20 mouse cellular contexts compared by ENCODE assay signal in genomic region chr12:75658403-75658802, GRCm38 (mm10). TPM values are rescaled to one million over a fixed set of nuclear protein-coding genes. Genes with fewer than 3 reads are reported as not detected.
A peak's percentile ranks its signal among the peaks of the same experiment; 100 is the strongest.
DNase-seq lines count a peak whose midpoint lies in the region; ATAC-seq and TF ChIP-seq lines count a peak whose summit lies in the region.
"Had no signal": no experiment of that assay in that cellular context is flagged by ENCODE, and none has a peak within 500 bp of the region (broad histone marks: within the 10 kb centered on the region; RNA-seq: fewer than 3 reads in every experiment).

No protein-coding gene starts in this region.

- 20% methylated on average over 6 of the region's 6 CpGs for WGBS in liver, embryonic 12.5 days (ENCODE audit: insufficient replicate concordance)
- 35% methylated on average over 6 of the region's 6 CpGs for WGBS in liver, postnatal 0 days (ENCODE audit: insufficient replicate concordance)
- WGBS in macrophage (ENCODE audit: missing documents): 18% methylated on average over 6 of the region's 6 CpGs
- WGBS in midbrain, embryonic 10.5 days: 74% methylated on average over 6 of the region's 6 CpGs

- ATAC-seq in liver, embryonic 12.5 days: peak; percentile 54; the same call in 1 of the 2 replicates
- no peak for ATAC-seq in liver, postnatal 0 days
- ATAC-seq: forebrain, embryonic 16.5 days; hindbrain, postnatal 0 days; intestine, postnatal 0 days; lung, postnatal 0 days had no signal

- no peaks in the 10 kb centered on the region for H3K79me2 ChIP-seq in macrophage (ENCODE audit: inconsistent target)

- no peak overlapping the region for H3K4me3 ChIP-seq in liver, embryonic 12.5 days
- H3K4me3 ChIP-seq in liver, postnatal 0 days (ENCODE audit: low read depth, low read length): no peak overlapping the region
- H3K4me3 ChIP-seq in brown adipose tissue, adult 24 weeks (ENCODE audit: insufficient read depth, low read depth, low read length): no peak overlapping the region
- no peak overlapping the region for H3K4me3 ChIP-seq in macrophage (ENCODE audit: inconsistent target)
- H3K4me3 ChIP-seq in midbrain, embryonic 10.5 days: no peak overlapping the region
- H3K4me3 ChIP-seq: embryonic facial prominence, embryonic 13.5 days; hindbrain, embryonic 10.5 days; kidney, embryonic 15.5 days; limb, embryonic 15.5 days had no signal

- H3K27ac ChIP-seq in liver, embryonic 12.5 days: no peak overlapping the region
- no peak overlapping the region for H3K27ac ChIP-seq in liver, postnatal 0 days (ENCODE audit: low read depth)
- 0 out of 2 replicates have a peak overlapping the region, but pooled peaks have one; percentile 11 for H3K27ac ChIP-seq in brown adipose tissue, adult 24 weeks (replicated peaks; ENCODE audit: low read depth, low read length)
- peak overlapping the region; percentile 36 for H3K27ac ChIP-seq in macrophage
- no peak overlapping the region for H3K27ac ChIP-seq in midbrain, embryonic 10.5 days (replicated peaks)
- H3K27ac ChIP-seq: embryonic facial prominence, embryonic 13.5 days; hindbrain, embryonic 10.5 days; hindbrain, postnatal 0 days; kidney, embryonic 15.5 days; limb, embryonic 15.5 days had no signal

- no peaks in the 10 kb centered on the region for H3K27me3 ChIP-seq in liver, embryonic 12.5 days (replicated peaks)
- no peaks in the 10 kb centered on the region for H3K27me3 ChIP-seq in liver, postnatal 0 days (ENCODE audit: insufficient read depth, low read length)
- H3K27me3 ChIP-seq in midbrain, embryonic 10.5 days (ENCODE audit: low read depth, poor library complexity, severe bottlenecking): peaks cover 4% of the 10 kb centered on the region; the same call in 1 of the 2 replicates
- H3K27me3 ChIP-seq: embryonic facial prominence, embryonic 13.5 days; kidney, embryonic 15.5 days; limb, embryonic 15.5 days had no signal

- H3K4me2 ChIP-seq in liver, embryonic 12.5 days: no peak overlapping the region
- no peak overlapping the region for H3K4me2 ChIP-seq in liver, postnatal 0 days (ENCODE audit: low read depth, low read length)
- H3K4me2 ChIP-seq: embryonic facial prominence, embryonic 13.5 days; kidney, embryonic 15.5 days; limb, embryonic 15.5 days had no signal

- DNase-seq in liver, postnatal 0 days: no peak
- no peak for DNase-seq in layer of hippocampus, adult 18-20 months (ENCODE audit: low spot score in 2 of 2)
- no peak for DNase-seq in left cerebral cortex, adult 11 months (ENCODE audit: low spot score)
- no peak for DNase-seq in midbrain, embryonic 10.5 days (ENCODE audit: low spot score)
- DNase-seq: B cell, adult 2 months; cerebellum, adult 8-10 months; retina, postnatal 1 day; right cerebral cortex, postnatal 4 days; thymus, adult 2 months had no signal

- no peak overlapping the region for H3K9ac ChIP-seq in liver, embryonic 12.5 days
- no peak overlapping the region for H3K9ac ChIP-seq in liver, postnatal 0 days (replicated peaks)
- H3K9ac ChIP-seq: embryonic facial prominence, embryonic 13.5 days; kidney, embryonic 15.5 days; limb, embryonic 15.5 days had no signal

- H3K4me1 ChIP-seq in liver, embryonic 12.5 days: peaks cover 4% of the 10 kb centered on the region
- H3K4me1 ChIP-seq in liver, postnatal 0 days (ENCODE audit: insufficient read depth): peaks cover 2% of the 10 kb centered on the region; the same call in 1 of the 2 replicates
- H3K4me1 ChIP-seq in brown adipose tissue, adult 24 weeks (ENCODE audit: control insufficient read depth, insufficient read depth, insufficient read length, low read length): no peaks in the 10 kb centered on the region
- peaks cover under 1% of the 10 kb centered on the region for H3K4me1 ChIP-seq in midbrain, embryonic 10.5 days
- H3K4me1 ChIP-seq: embryonic facial prominence, embryonic 13.5 days; hindbrain, embryonic 10.5 days; kidney, embryonic 15.5 days; limb, embryonic 15.5 days had no signal

- no peak for TF ChIP-seq CTCF in liver, postnatal 0 days (IDR thresholded peaks at IDR 0.05; ENCODE audit: low read depth)

- no peak for TF ChIP-seq EP300 in liver, postnatal 0 days (IDR thresholded peaks at IDR 0.05; ENCODE audit: low read depth)

- H3K9me3 ChIP-seq in liver, embryonic 12.5 days (replicated peaks): no peaks in the 10 kb centered on the region
- H3K9me3 ChIP-seq in liver, postnatal 0 days (ENCODE audit: low read length): no peaks in the 10 kb centered on the region
- H3K9me3 ChIP-seq in midbrain, embryonic 10.5 days (replicated peaks): no peaks in the 10 kb centered on the region
- H3K9me3 ChIP-seq: embryonic facial prominence, embryonic 13.5 days; hindbrain, embryonic 10.5 days; kidney, embryonic 15.5 days; limb, embryonic 15.5 days had no signal

- no peaks in the 10 kb centered on the region for H3K36me3 ChIP-seq in liver, embryonic 12.5 days
- no peaks in the 10 kb centered on the region for H3K36me3 ChIP-seq in liver, postnatal 0 days (replicated peaks; ENCODE audit: insufficient read depth, low read length)
- no peaks in the 10 kb centered on the region for H3K36me3 ChIP-seq in macrophage (ENCODE audit: inconsistent target)
- H3K36me3 ChIP-seq in midbrain, embryonic 10.5 days: peaks cover 3% of the 10 kb centered on the region; the same call in 1 of the 2 replicates
- H3K36me3 ChIP-seq: embryonic facial prominence, embryonic 13.5 days; hindbrain, embryonic 10.5 days; kidney, embryonic 15.5 days; limb, embryonic 15.5 days had no signal

RNA-seq across cellular contexts. Expression of gene Wdr89, which starts 10.9 kb away (rescaled TPM):
- polyA plus RNA-seq in liver, embryonic 12.5 days (2016; fragmentation: Nextera tagmentation; extraction: Ambion mirVana): 9.8 and 10.7 TPM in 2 replicates
- 4.7 and 5.1 TPM in 2 replicates for polyA plus RNA-seq in liver, postnatal 0 days (2015; fragmentation: Nextera tagmentation; extraction: Ambion mirVana)
- polyA plus RNA-seq in brown adipose tissue, adult 24 weeks (2012; ENCODE audit: insufficient read depth, insufficient read length, missing spikeins): 16.5 and 18.2 TPM in 2 replicates
- 1 to 10 TPM in 9 of 26 experiments, under 1 TPM in 10, not detected in 7; 0.16 to 3.7 (median 0.99) TPM for total RNA-seq in macrophage (2018; cell fraction: chromatin; rRNA removed)
- total RNA-seq in macrophage (2018; cell fraction: cytosol; rRNA removed): 1 to 10 TPM; 1.2 to 3.5 (median 2.4) TPM
- 1 to 10 TPM in 13 of 26 experiments, under 1 TPM in 13; 0.23 to 4.1 (median 0.99) TPM for total RNA-seq in macrophage (2018; cell fraction: nucleus; rRNA removed)
- 2.0 to 5.8 TPM (median 3.1 TPM) in 3 replicates for polyA plus RNA-seq in macrophage (2018)
- total RNA-seq in layer of hippocampus, adult 18-20 months (2021): 1 to 10 TPM; 3.5 to 3.8 TPM
- polyA plus RNA-seq in midbrain, embryonic 10.5 days (2016; fragmentation: Nextera tagmentation; extraction: Ambion mirVana): 10.4 and 12.8 TPM in 2 replicates

Comparison
In these comparisons a context has a peak if more than half of its experiments do, and no peak if none do; other contexts are left out.
1. H3K27ac ChIP-seq: peak in brown adipose tissue, adult 24 weeks (single experiment) and macrophage (single experiment); none in liver, embryonic 12.5 days (single experiment), liver, postnatal 0 days (single experiment) and midbrain, embryonic 10.5 days (single experiment).